Mouse (Mus musculus) liver, embryonic 15.5 days (tissue): ENCODE results near the gene Polr2c. TPM values are rescaled to one million over a fixed set of nuclear protein-coding genes. Genes with fewer than 3 reads are reported as not detected.

Experiments used
- ATAC-seq: fragments of 200-750 bp; cut with Nextera tagmentation; 2 replicates; pipeline ENCODE4 v1.8.0; 2017; ENCODE audit warnings: moderate number of reproducible peaks, mild to moderate bottlenecking, moderate library complexity; ENCODE audit not compliant: insufficient read depth
- H3K27ac ChIP-seq: fragments of 300-500 bp; sonication (generic); replicated peaks from 2 replicates; pipeline ENCODE4 v1.5.1; 2015; ENCODE audit warnings: mild to moderate bottlenecking, inconsistent platforms
- H3K27me3 ChIP-seq: fragments of 300-500 bp; sonication (generic); 2 replicates; pipeline ENCODE4 v1.6.1; 2015; ENCODE audit warnings: mild to moderate bottlenecking, inconsistent platforms
- H3K36me3 ChIP-seq: fragments of 300-500 bp; sonication (generic); replicated peaks from 2 replicates; pipeline ENCODE4 v1.6.1; 2015; ENCODE audit warnings: moderate library complexity, mild to moderate bottlenecking, inconsistent platforms
- H3K4me1 ChIP-seq: fragments of 300-500 bp; sonication (generic); replicated peaks from 2 replicates; pipeline ENCODE4 v1.6.1; 2015; ENCODE audit warnings: inconsistent platforms
- H3K4me2 ChIP-seq: fragments of 300-500 bp; sonication (generic); 2 replicates; pipeline ENCODE4 v1.6.1; 2015; ENCODE audit warnings: moderate library complexity, mild to moderate bottlenecking, inconsistent platforms
- H3K4me3 ChIP-seq: fragments of 300-500 bp; sonication (generic); replicated peaks from 2 replicates; pipeline ENCODE4 v1.5.1; 2015; ENCODE audit warnings: mild to moderate bottlenecking, inconsistent platforms
- H3K9ac ChIP-seq: fragments of 300-500 bp; sonication (generic); 2 replicates; pipeline ENCODE4 v1.6.1; 2015; ENCODE audit warnings: moderate library complexity, mild to moderate bottlenecking, inconsistent platforms
- H3K9me3 ChIP-seq: fragments of 300-500 bp; sonication (generic); replicated peaks from 2 replicates; pipeline ENCODE4 v1.6.1; 2016; ENCODE audit warnings: inconsistent platforms
- WGBS: fragments of 180-500 bp; shearing (Covaris S2); methylation state at CpG from one replicate; pipeline ENCODE4 v1.1.7; 2015; ENCODE audit warnings: mixed read lengths; ENCODE audit not compliant: insufficient replicate concordance; 5-methylcytosine and 5-hydroxymethylcytosine counted together
- polyA plus RNA-seq: library from polyadenylated mRNA; unstranded; fragments of >200 nt; fragmentation: Nextera tagmentation; extraction: Ambion mirVana; gene quantifications from 2 replicates; pipeline ENCODE4 v1.2.1, GENCODE M21; 2015

Polr2c gene
- polyA plus RNA-seq, 1 experiment from 2014 or later: 70.5 TPM

GRCm38 (mm10) chr8:94870474-94871107, 13.3 kb downstream of the Polr2c start:
- no peak overlapping the region for H3K27ac ChIP-seq
- peak overlapping the region; percentile 58 for H3K4me2 ChIP-seq
- 10% methylated on average over 22 of the region's 22 CpGs for WGBS
- H3K27me3 ChIP-seq: peaks cover 65% of the 10 kb centered on the region
- peak overlapping the region; percentile 36 for H3K4me3 ChIP-seq
- ATAC-seq: no peak
- no peaks in the 10 kb centered on the region for H3K9me3 ChIP-seq
- H3K9ac ChIP-seq: 0 out of 2 replicates have a peak overlapping the region, but pooled peaks have one; percentile 13
- H3K4me1 ChIP-seq: peaks cover 67% of the 10 kb centered on the region
- peaks cover 58% of the 10 kb centered on the region for H3K36me3 ChIP-seq

- Histone ChIP-seq H3K4me1 (peaks cover 69% of the 10 kb centered on the region), H3K4me3 (peak overlapping the region; percentile 36), H3K9me3 (no peaks in the 10 kb centered on the region), H3K4me2 (peak overlapping the region; percentile 58), H3K36me3 (peaks cover 51% of the 10 kb centered on the region), H3K27me3 (peaks cover 66% of the 10 kb centered on the region), H3K9ac (no peak overlapping the region), H3K27ac (no peak overlapping the region)
- no peak for ATAC-seq
- 4% methylated on average over 7 of the region's 7 CpGs for WGBS
Observed at GRCm38 (mm10) chr8:94871108-94871894, 14.1 kb downstream of the Polr2c start.

DNA sequence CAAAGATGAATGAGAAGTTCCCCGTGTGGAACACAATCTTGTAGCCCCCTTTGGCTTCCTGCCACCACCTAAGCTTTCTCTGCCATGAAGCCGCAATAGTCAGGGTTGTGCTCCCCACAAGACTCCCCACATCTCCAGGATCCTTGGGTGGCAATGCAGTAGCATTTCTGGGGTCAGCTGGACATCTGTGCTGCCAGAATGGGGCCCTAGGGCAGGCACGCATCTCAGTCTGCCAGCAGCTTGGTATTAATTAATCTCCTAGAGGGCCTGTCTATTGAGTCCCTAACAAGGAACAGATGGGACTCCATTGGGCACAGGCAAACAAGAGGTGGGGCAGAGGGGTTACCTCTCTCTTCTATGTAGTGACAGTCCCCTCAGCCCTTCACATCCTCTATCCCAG, 14.9 kb downstream of the Polr2c start:
- Histone ChIP-seq H3K27me3 (peaks cover 66% of the 10 kb centered on the region), H3K9ac (no peak overlapping the region), H3K9me3 (no peaks in the 10 kb centered on the region), H3K36me3 (peaks cover 42% of the 10 kb centered on the region), H3K4me2 (no peak overlapping the region), H3K27ac (no peak overlapping the region), H3K4me1 (peaks cover 77% of the 10 kb centered on the region), H3K4me3 (no peak overlapping the region)
- ATAC-seq: no peak
- 68% methylated on average over 3 of the region's 3 CpGs for WGBS

- peaks cover 66% of the 10 kb centered on the region for H3K27me3 ChIP-seq
- H3K36me3 ChIP-seq: peaks cover 38% of the 10 kb centered on the region
- H3K27ac ChIP-seq: no peak overlapping the region
- no peaks in the 10 kb centered on the region for H3K9me3 ChIP-seq
- ATAC-seq: no peak
- WGBS: 88% methylated on average over 2 of the region's 2 CpGs
- H3K4me2 ChIP-seq: no peak overlapping the region
- H3K9ac ChIP-seq: no peak overlapping the region
- H3K4me3 ChIP-seq: no peak overlapping the region
- peaks cover 77% of the 10 kb centered on the region for H3K4me1 ChIP-seq
Observed at GRCm38 (mm10) chr8:94872576-94872975, 15.3 kb downstream of the Polr2c start.

GRCm38 (mm10) chr8:94874358-94874757, 17.1 kb downstream of the Polr2c start:
- peaks cover 20% of the 10 kb centered on the region; the same call in 1 of the 2 replicates for H3K36me3 ChIP-seq
- ATAC-seq: peak; percentile 43
- H3K27ac ChIP-seq: peak overlapping the region; percentile 97
- 11% methylated on average over 6 of the region's 6 CpGs for WGBS
- peak overlapping the region; percentile 87 for H3K4me2 ChIP-seq
- peaks cover 64% of the 10 kb centered on the region for H3K27me3 ChIP-seq
- peak overlapping the region; percentile 89 for H3K9ac ChIP-seq
- peaks cover 74% of the 10 kb centered on the region for H3K4me1 ChIP-seq
- no peaks in the 10 kb centered on the region for H3K9me3 ChIP-seq
- peak overlapping the region; percentile 80 for H3K4me3 ChIP-seq

- peak overlapping the region; percentile 80 for H3K4me3 ChIP-seq
- H3K27ac ChIP-seq: peak overlapping the region; percentile 97
- peak overlapping the region; percentile 89 for H3K9ac ChIP-seq
- no peaks in the 10 kb centered on the region for H3K9me3 ChIP-seq
- H3K4me1 ChIP-seq: peaks cover 65% of the 10 kb centered on the region
- peak; percentile 24 for ATAC-seq
- H3K4me2 ChIP-seq: peak overlapping the region; percentile 87
- H3K27me3 ChIP-seq: peaks cover 58% of the 10 kb centered on the region
- H3K36me3 ChIP-seq: peaks cover 12% of the 10 kb centered on the region; the same call in 1 of the 2 replicates
- WGBS: 19% methylated on average over 17 of the region's 17 CpGs
Observed at GRCm38 (mm10) chr8:94875096-94875870, 18.0 kb downstream of the Polr2c start.

GRCm38 (mm10) chr8:94875871-94876150, 18.6 kb downstream of the Polr2c start:
- H3K9me3 ChIP-seq: no peaks in the 10 kb centered on the region
- peak overlapping the region; percentile 80 for H3K4me3 ChIP-seq
- H3K4me2 ChIP-seq: peak overlapping the region; percentile 87
- peaks cover 6% of the 10 kb centered on the region; the same call in 1 of the 2 replicates for H3K36me3 ChIP-seq
- peak overlapping the region; percentile 89 for H3K9ac ChIP-seq
- H3K27ac ChIP-seq: peak overlapping the region; percentile 97
- ATAC-seq: peak; percentile 23
- H3K4me1 ChIP-seq: peaks cover 60% of the 10 kb centered on the region
- peaks cover 56% of the 10 kb centered on the region for H3K27me3 ChIP-seq
- under 1% methylated on average over 18 of the region's 20 CpGs for WGBS

DNA sequence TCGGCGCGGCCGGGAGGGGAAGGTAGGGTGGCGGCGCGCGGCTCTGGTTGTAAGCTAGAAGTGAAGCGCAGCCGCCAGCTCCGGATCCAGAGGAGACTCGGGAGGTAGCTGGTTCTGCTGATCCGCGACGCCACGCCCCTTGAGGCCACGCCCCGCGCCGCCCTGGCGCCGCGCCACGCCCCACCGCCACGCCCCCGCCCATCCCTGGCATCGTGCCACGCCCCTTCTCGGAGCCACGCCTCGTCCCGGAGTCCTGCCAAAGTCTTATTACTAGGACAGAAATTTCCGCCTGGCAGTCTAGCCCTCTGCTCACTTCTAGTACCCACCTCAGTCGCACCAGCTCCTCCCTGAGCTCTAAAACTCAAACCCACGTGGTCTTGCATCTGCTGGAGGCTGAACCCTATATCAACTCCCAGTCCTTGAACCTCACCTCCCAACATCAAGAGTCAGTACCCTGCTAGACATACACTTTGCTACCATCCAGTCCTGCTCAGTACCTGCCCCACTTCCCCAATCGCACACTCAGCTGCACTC, 19.0 kb downstream of the Polr2c start, which contains the start of gene Dok4:
TSS of gene Dok4 (minus strand) at position 134 of the 534 bp plus-strand sequence.
- peak within 1 kb of the TSS; percentile 89 for H3K9ac ChIP-seq
- H3K36me3 ChIP-seq: peaks cover 6% of the 10 kb centered on the region; the same call in 1 of the 2 replicates
- peak within 1 kb of the TSS; percentile 87 for H3K4me2 ChIP-seq
- 1% methylated on average over 37 of the region's 37 CpGs for WGBS
- peaks cover 54% of the 10 kb centered on the region for H3K27me3 ChIP-seq
- H3K27ac ChIP-seq: peak within 1 kb of the TSS; percentile 97
- no peaks in the 10 kb centered on the region for H3K9me3 ChIP-seq
- peak within 1 kb of the TSS; percentile 80 for H3K4me3 ChIP-seq
- ATAC-seq: peak; percentile 85
- peaks cover 55% of the 10 kb centered on the region for H3K4me1 ChIP-seq

- WGBS: 36% methylated on average over 3 of the region's 3 CpGs
- H3K4me2 ChIP-seq: peak overlapping the region; percentile 87
- peak overlapping the region; percentile 82 for H3K27ac ChIP-seq
- H3K4me3 ChIP-seq: 0 out of 2 replicates have a peak overlapping the region, but pooled peaks have one; percentile 80
- H3K36me3 ChIP-seq: peaks cover 6% of the 10 kb centered on the region; the same call in 1 of the 2 replicates
- no peaks in the 10 kb centered on the region for H3K9me3 ChIP-seq
- peaks cover 53% of the 10 kb centered on the region for H3K27me3 ChIP-seq
- 0 out of 2 replicates have a peak overlapping the region, but pooled peaks have one; percentile 45 for H3K9ac ChIP-seq
- peaks cover 50% of the 10 kb centered on the region for H3K4me1 ChIP-seq
- no peak for ATAC-seq
Observed at GRCm38 (mm10) chr8:94876820-94877219, 19.6 kb downstream of the Polr2c start.

DNA sequence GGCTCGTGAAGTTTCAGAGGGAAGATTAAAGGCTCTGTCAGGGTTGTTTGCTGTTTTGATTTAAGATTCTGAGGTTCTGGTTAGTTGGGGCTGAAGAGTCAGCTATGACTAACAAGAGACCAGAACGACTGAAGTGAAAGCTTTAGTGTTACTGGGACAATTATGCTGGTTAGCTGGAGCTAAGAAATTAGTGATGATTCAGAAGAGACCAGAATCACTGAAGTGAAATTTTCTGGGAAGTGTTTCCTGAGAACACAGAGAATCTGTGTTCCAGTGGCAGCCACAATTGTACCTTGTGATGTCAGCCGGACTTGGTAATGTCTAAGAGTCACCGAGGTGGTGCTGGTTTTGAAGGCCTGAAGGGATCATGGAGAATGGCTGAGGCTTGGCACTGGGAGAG, 23.5 kb downstream of the Polr2c start:
- H3K4me2 ChIP-seq: no peak overlapping the region
- WGBS: 48% methylated on average over 4 of the region's 4 CpGs
- no peak for ATAC-seq
- peaks cover 21% of the 10 kb centered on the region for H3K4me1 ChIP-seq
- peaks cover 21% of the 10 kb centered on the region; the same call in 1 of the 2 replicates for H3K27me3 ChIP-seq
- H3K4me3 ChIP-seq: no peak overlapping the region
- H3K9me3 ChIP-seq: no peaks in the 10 kb centered on the region
- no peaks in the 10 kb centered on the region for H3K36me3 ChIP-seq
- no peak overlapping the region for H3K9ac ChIP-seq
- H3K27ac ChIP-seq: no peak overlapping the region
